Mouse (Mus musculus): ENCODE results near the gene Rhov. TPM values are rescaled to one million over a fixed set of nuclear protein-coding genes. Genes with fewer than 3 reads are reported as not detected.

Gene Rhov
- total and polyA plus RNA-seq, 3 experiments: 0.11 TPM; not detected in 2

DNA sequence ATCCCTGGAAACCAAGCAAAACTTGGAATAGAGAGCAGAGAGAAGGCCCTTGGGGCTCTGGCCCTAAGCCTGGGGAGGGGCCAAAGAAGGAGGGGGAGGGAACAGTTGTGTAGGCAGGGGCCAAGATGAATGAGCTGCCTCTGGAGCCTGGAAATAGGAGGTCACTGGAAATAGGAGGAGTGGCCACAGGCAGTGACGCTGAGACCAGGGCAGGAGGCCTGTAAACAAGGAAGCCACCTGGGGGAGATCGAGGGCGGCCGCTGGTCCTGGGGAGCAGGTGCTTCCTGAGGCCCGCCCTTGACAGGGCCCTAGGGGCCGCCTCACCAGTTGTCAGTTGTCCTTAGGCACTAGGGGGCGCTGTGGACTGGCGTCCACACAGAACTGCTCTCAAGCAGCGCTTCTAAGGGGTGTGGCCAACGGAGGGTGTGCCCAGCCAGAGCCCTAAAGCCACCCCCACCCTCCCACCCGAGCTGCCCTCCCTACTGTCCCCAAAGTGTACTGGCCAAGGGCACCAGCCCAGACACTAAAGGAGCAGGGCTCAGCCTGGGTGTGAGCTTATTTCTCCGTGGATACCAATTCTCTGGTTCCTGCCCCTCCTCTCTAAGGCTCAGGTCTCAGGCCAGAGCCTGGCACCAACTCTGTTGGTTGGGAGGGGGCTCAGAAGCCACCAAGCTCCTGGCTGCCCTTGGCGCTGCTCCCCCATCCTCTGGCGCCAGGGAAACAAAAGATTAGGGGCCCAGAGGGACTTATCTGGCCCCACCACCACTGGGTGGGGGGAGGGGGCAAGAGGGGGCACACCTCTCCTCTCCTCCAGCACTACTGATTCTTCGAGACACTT is 29.1 kb upstream of the Rhov start:
- peak overlapping the region; percentile 63; the same call in 1 of the 2 replicates for H3K4me3 ChIP-seq (ENCODE audit: low read depth, low read length)
- TF ChIP-seq CTCF (IDR thresholded peaks at IDR 0.05; ENCODE audit: low read depth, low read length) (peak; percentile 58), GATA2 (IDR thresholded peaks at IDR 0.05; ENCODE audit: borderline replicate concordance, low read depth, low read length) (no peak)
- no peaks in the 10 kb centered on the region for H3K9me3 ChIP-seq (replicated peaks)
- no peaks in the 10 kb centered on the region for H3K27me3 ChIP-seq (ENCODE audit: insufficient read depth, low read length)
- DNase-seq (ENCODE audit: low spot score): peak; percentile 81
- peaks cover 67% of the 10 kb centered on the region for H3K36me3 ChIP-seq (replicated peaks)
- H3K4me1 ChIP-seq (ENCODE audit: insufficient read depth, low read depth, low read length): peaks cover 87% of the 10 kb centered on the region
- peak; percentile 48 for ATAC-seq (ENCODE audit: extremely low read depth, insufficient number of reproducible peaks, low FRiP score, poor library complexity, severe bottlenecking)

GRCm38 (mm10) chr2:119298839-119299238 is 27.8 kb upstream of the Rhov start:
- H3K36me3 ChIP-seq (replicated peaks): peaks cover 81% of the 10 kb centered on the region
- DNase-seq (ENCODE audit: low spot score): no peak
- H3K4me1 ChIP-seq (ENCODE audit: insufficient read depth, low read depth, low read length): peaks cover 86% of the 10 kb centered on the region
- H3K9me3 ChIP-seq (replicated peaks): no peaks in the 10 kb centered on the region
- H3K4me3 ChIP-seq (ENCODE audit: low read depth, low read length): no peak overlapping the region
- H3K27me3 ChIP-seq (ENCODE audit: insufficient read depth, low read length): no peaks in the 10 kb centered on the region
- no peak for TF ChIP-seq GATA2 (IDR thresholded peaks at IDR 0.05; ENCODE audit: borderline replicate concordance, low read depth, low read length)
- TF ChIP-seq GATA1 (IDR thresholded peaks at IDR 0.05; ENCODE audit: borderline replicate concordance, low read length): no peak
- no peak for TF ChIP-seq CTCF (IDR thresholded peaks at IDR 0.05; ENCODE audit: low read depth, low read length)
- TF ChIP-seq TAL1 (conservative IDR thresholded peaks at IDR 0.05; ENCODE audit: low read depth, low read length): no peak
- no peak for TF ChIP-seq POLR2AphosphoS5 (IDR thresholded peaks at IDR 0.05; ENCODE audit: insufficient replicate concordance, low read depth, low read length)
- ATAC-seq (ENCODE audit: extremely low read depth, insufficient number of reproducible peaks, low FRiP score, poor library complexity, severe bottlenecking): no peak

- H3K27me3 ChIP-seq (ENCODE audit: insufficient read depth, low read length): no peaks in the 10 kb centered on the region
- DNase-seq (ENCODE audit: low spot score) (no peak), ATAC-seq (ENCODE audit: extremely low read depth, insufficient number of reproducible peaks, low FRiP score, poor library complexity, severe bottlenecking) (no peak)
- peaks cover 86% of the 10 kb centered on the region for H3K36me3 ChIP-seq (replicated peaks)
- peaks cover 85% of the 10 kb centered on the region for H3K4me1 ChIP-seq (ENCODE audit: insufficient read depth, low read depth, low read length)
- H3K9me3 ChIP-seq (replicated peaks): no peaks in the 10 kb centered on the region
- no peak overlapping the region for H3K4me3 ChIP-seq (ENCODE audit: low read depth, low read length)
- no peak for TF ChIP-seq TAL1 (conservative IDR thresholded peaks at IDR 0.05; ENCODE audit: low read depth, low read length)
- no peak for TF ChIP-seq GATA2 (IDR thresholded peaks at IDR 0.05; ENCODE audit: borderline replicate concordance, low read depth, low read length)
- TF ChIP-seq GATA1 (IDR thresholded peaks at IDR 0.05; ENCODE audit: borderline replicate concordance, low read length): no peak
- no peak for TF ChIP-seq POLR2AphosphoS5 (IDR thresholded peaks at IDR 0.05; ENCODE audit: insufficient replicate concordance, low read depth, low read length)
- TF ChIP-seq CTCF (IDR thresholded peaks at IDR 0.05; ENCODE audit: low read depth, low read length): no peak
Observed at GRCm38 (mm10) chr2:119298330-119298729, 27.3 kb upstream of the Rhov start.

GRCm38 (mm10) chr2:119297506-119297905 is 26.4 kb upstream of the Rhov start:
- H3K9me3 ChIP-seq (replicated peaks): no peaks in the 10 kb centered on the region
- H3K4me1 ChIP-seq (ENCODE audit: insufficient read depth, low read depth, low read length): peaks cover 83% of the 10 kb centered on the region
- no peak overlapping the region for H3K4me3 ChIP-seq (ENCODE audit: low read depth, low read length)
- H3K36me3 ChIP-seq (replicated peaks): peaks cover 91% of the 10 kb centered on the region
- TF ChIP-seq GATA2 (IDR thresholded peaks at IDR 0.05; ENCODE audit: borderline replicate concordance, low read depth, low read length) (no peak), POLR2AphosphoS5 (IDR thresholded peaks at IDR 0.05; ENCODE audit: insufficient replicate concordance, low read depth, low read length) (no peak), TAL1 (conservative IDR thresholded peaks at IDR 0.05; ENCODE audit: low read depth, low read length) (no peak), GATA1 (IDR thresholded peaks at IDR 0.05; ENCODE audit: borderline replicate concordance, low read length) (no peak), CTCF (IDR thresholded peaks at IDR 0.05; ENCODE audit: low read depth, low read length) (no peak)
- ATAC-seq (ENCODE audit: extremely low read depth, insufficient number of reproducible peaks, low FRiP score, poor library complexity, severe bottlenecking) (no peak), DNase-seq (ENCODE audit: low spot score) (no peak)
- no peaks in the 10 kb centered on the region for H3K27me3 ChIP-seq (ENCODE audit: insufficient read depth, low read length)

- H3K4me1 ChIP-seq (ENCODE audit: insufficient read depth, low read depth, low read length): peaks cover 76% of the 10 kb centered on the region
- H3K9me3 ChIP-seq (replicated peaks): no peaks in the 10 kb centered on the region
- peaks cover 94% of the 10 kb centered on the region for H3K36me3 ChIP-seq (replicated peaks)
- no peaks in the 10 kb centered on the region for H3K27me3 ChIP-seq (ENCODE audit: insufficient read depth, low read length)
- DNase-seq (ENCODE audit: low spot score): no peak
- no peak overlapping the region for H3K4me3 ChIP-seq (ENCODE audit: low read depth, low read length)
- TF ChIP-seq GATA2 (IDR thresholded peaks at IDR 0.05; ENCODE audit: borderline replicate concordance, low read depth, low read length) (no peak), TAL1 (conservative IDR thresholded peaks at IDR 0.05; ENCODE audit: low read depth, low read length) (no peak), CTCF (IDR thresholded peaks at IDR 0.05; ENCODE audit: low read depth, low read length) (no peak), GATA1 (IDR thresholded peaks at IDR 0.05; ENCODE audit: borderline replicate concordance, low read length) (no peak), POLR2AphosphoS5 (IDR thresholded peaks at IDR 0.05; ENCODE audit: insufficient replicate concordance, low read depth, low read length) (no peak)
- ATAC-seq (ENCODE audit: extremely low read depth, insufficient number of reproducible peaks, low FRiP score, poor library complexity, severe bottlenecking): no peak
Observed at GRCm38 (mm10) chr2:119296756-119297155, 25.7 kb upstream of the Rhov start.

GRCm38 (mm10) chr2:119294411-119294810 is 23.3 kb upstream of the Rhov start:
- no peak for ATAC-seq (ENCODE audit: extremely low read depth, insufficient number of reproducible peaks, low FRiP score, poor library complexity, severe bottlenecking)
- Histone ChIP-seq H3K4me1 (ENCODE audit: insufficient read depth, low read depth, low read length) (peaks cover 67% of the 10 kb centered on the region), H3K36me3 (replicated peaks) (peaks cover 95% of the 10 kb centered on the region), H3K27me3 (ENCODE audit: insufficient read depth, low read length) (no peaks in the 10 kb centered on the region), H3K9me3 (replicated peaks) (no peaks in the 10 kb centered on the region), H3K4me3 (ENCODE audit: low read depth, low read length) (peak overlapping the region; percentile 42; the same call in 1 of the 2 replicates)
- DNase-seq (ENCODE audit: low spot score): no peak
- TF ChIP-seq POLR2AphosphoS5 (IDR thresholded peaks at IDR 0.05; ENCODE audit: insufficient replicate concordance, low read depth, low read length): no peak

All from G1E (cell line).